Mouse (Mus musculus): ENCODE results near the gene Sorcs3. TPM values are rescaled to one million over a fixed set of nuclear protein-coding genes. Genes with fewer than 3 reads are reported as not detected.

The Sorcs3 gene
- polyA plus RNA-seq, 1 experiment from 2014 or later: 0.46 TPM

DNA sequence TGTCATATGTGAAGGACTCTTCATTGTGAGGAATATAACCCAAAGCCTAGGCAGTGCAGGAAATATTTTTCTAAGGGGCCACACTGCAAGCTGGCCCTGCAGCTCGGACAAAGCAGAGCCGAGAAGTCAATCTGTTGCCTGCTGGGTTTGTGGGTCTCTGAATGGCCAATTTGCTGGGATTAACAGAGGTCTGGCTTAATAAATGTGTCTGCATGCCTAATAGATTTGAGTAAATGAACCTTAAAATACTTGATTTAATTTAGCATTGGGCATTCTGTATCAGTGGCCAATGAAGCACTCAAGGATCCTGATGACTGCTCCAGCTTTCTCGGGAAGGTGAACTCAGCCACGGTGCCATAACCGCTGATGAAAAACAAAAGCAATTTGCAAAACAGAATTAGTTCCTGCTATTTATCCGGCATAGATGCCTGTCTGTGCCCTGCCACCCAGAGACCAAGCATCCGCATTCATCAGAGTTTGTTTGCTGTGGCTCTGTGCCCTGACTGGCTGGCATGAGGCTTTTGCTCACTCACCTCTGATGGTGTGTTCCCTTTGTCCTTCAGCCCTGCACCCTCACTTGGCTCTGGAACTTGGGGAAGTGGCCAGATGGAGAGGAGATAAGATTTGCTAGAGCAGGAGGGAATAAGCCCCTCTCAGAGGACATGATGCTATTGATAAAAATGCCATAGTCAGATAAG is 576.3 kb downstream of the Sorcs3 start:
- no peaks in the 10 kb centered on the region for H3K27me3 ChIP-seq (replicated peaks)
- no peak for ATAC-seq (ENCODE audit: insufficient number of reproducible peaks, low FRiP score)
- H3K4me2 ChIP-seq: no peak overlapping the region
- H3K4me3 ChIP-seq: no peak overlapping the region
- 72% methylated on average over 7 of the region's 7 CpGs for WGBS
- H3K27ac ChIP-seq (ENCODE audit: poor library complexity, severe bottlenecking): no peak overlapping the region
- no peaks in the 10 kb centered on the region for H3K36me3 ChIP-seq
- H3K9ac ChIP-seq: no peak overlapping the region
- H3K9me3 ChIP-seq (replicated peaks): no peaks in the 10 kb centered on the region
- H3K4me1 ChIP-seq (replicated peaks): no peaks in the 10 kb centered on the region

DNA sequence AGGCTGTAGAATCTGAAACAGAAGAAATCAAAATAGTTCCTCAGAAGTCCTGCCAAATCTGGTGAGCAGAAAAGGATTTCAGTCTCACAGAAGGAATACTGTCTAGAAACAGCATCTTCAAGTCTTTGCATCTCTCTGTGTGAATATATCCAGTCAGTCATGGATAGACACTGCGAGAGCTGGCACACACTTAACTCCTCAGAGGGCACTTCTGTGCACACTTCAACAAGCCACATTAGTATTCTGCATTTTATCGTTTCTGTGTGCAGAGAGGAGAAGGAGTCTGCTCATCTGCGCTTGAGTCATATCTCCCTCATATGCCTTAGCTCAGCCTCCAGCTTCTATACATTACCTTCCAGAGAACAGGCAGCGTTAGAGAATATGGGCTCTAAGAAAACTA is 581.4 kb downstream of the Sorcs3 start:
- Histone ChIP-seq H3K4me2 (no peak overlapping the region), H3K36me3 (no peaks in the 10 kb centered on the region), H3K4me1 (replicated peaks) (no peaks in the 10 kb centered on the region), H3K9ac (no peak overlapping the region), H3K9me3 (replicated peaks) (no peaks in the 10 kb centered on the region), H3K27ac (ENCODE audit: poor library complexity, severe bottlenecking) (no peak overlapping the region), H3K27me3 (replicated peaks) (no peaks in the 10 kb centered on the region), H3K4me3 (no peak overlapping the region)
- ATAC-seq (ENCODE audit: insufficient number of reproducible peaks, low FRiP score): no peak
- 74% methylated on average over 4 of the region's 4 CpGs for WGBS

DNA sequence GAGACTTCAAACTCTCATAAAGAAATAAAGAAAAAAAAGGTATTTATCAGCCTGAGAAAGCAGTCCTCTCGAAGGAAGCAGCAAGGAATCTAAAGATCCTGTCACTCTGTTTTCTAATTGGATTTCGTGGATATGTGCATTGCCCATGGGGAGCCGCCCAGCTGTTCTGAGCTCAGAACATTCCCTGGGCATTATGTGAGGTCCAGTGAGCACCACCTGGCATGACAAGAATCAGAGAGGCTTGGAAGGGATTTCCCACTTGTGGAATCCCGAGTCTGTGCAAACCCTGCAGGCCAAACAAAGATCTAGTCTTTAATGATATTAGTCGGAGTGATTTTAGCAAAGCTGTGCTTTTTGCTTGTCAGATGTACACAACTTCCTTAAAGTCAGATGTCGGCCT is 598.7 kb downstream of the Sorcs3 start:
- Histone ChIP-seq H3K36me3 (no peaks in the 10 kb centered on the region), H3K27me3 (replicated peaks) (no peaks in the 10 kb centered on the region), H3K4me2 (no peak overlapping the region), H3K4me3 (no peak overlapping the region), H3K9ac (no peak overlapping the region), H3K9me3 (replicated peaks) (no peaks in the 10 kb centered on the region), H3K4me1 (replicated peaks) (no peaks in the 10 kb centered on the region), H3K27ac (ENCODE audit: poor library complexity, severe bottlenecking) (no peak overlapping the region)
- 66% methylated on average over 6 of the region's 6 CpGs for WGBS
- no peak for ATAC-seq (ENCODE audit: insufficient number of reproducible peaks, low FRiP score)

DNA sequence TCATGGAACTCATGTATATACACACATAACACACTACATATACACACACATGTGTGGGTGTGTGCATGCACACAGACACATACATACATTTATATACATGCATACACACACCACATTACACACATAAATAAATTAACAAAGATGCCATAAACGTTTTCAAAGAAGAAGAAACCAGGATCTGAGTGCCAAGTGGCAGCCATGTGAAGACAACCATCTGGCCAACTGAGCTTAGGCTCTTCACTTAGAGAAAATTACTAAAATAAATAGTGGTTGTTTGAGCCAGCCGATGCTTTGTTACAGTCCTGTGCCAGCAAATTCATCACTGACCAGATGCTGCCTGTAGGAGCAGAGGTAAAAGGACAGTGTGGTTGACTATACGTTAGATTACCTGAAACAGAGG is 605.7 kb downstream of the Sorcs3 start:
- H3K9me3 ChIP-seq (replicated peaks): no peaks in the 10 kb centered on the region

DNA sequence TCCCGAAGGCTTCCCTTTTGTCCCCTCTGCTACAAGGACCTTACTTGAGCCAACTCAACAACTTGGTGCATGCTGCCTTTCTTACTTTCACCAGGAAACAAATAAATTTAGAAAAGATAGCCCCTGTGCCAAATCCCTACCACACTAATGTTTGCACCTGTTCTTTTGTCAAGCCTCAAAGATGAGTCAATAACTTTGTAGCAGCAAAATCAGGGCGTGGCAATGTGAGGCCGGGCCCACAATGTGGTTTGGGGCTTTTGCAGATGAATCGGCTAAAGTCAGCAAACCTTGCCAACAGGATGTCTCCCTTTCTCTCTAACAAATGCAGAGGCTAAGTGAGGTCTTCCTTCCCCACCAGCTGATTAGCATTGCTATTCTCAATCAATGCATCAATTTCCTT is 608.0 kb downstream of the Sorcs3 start:
- H3K36me3 ChIP-seq: no peaks in the 10 kb centered on the region
- H3K4me2 ChIP-seq: no peak overlapping the region
- H3K9ac ChIP-seq: no peak overlapping the region
- no peak overlapping the region for H3K4me3 ChIP-seq
- no peaks in the 10 kb centered on the region for H3K9me3 ChIP-seq (replicated peaks)
- no peaks in the 10 kb centered on the region for H3K4me1 ChIP-seq (replicated peaks)
- no peak overlapping the region for H3K27ac ChIP-seq (ENCODE audit: poor library complexity, severe bottlenecking)
- WGBS: 89% methylated on average over 4 of the region's 4 CpGs
- H3K27me3 ChIP-seq (replicated peaks): no peaks in the 10 kb centered on the region
- no peak for ATAC-seq (ENCODE audit: insufficient number of reproducible peaks, low FRiP score)

More for the DNA sequence above, 605.7 kb downstream of the Sorcs3 start:
- no peaks in the 10 kb centered on the region for H3K4me1 ChIP-seq (replicated peaks)
- no peak overlapping the region for H3K27ac ChIP-seq (ENCODE audit: poor library complexity, severe bottlenecking)
- WGBS: 59% methylated on average over 3 of the region's 3 CpGs
- H3K4me2 ChIP-seq: no peak overlapping the region
- no peaks in the 10 kb centered on the region for H3K27me3 ChIP-seq (replicated peaks)
- ATAC-seq (ENCODE audit: insufficient number of reproducible peaks, low FRiP score): no peak
- no peak overlapping the region for H3K9ac ChIP-seq
- H3K36me3 ChIP-seq: no peaks in the 10 kb centered on the region
- no peak overlapping the region for H3K4me3 ChIP-seq

DNA sequence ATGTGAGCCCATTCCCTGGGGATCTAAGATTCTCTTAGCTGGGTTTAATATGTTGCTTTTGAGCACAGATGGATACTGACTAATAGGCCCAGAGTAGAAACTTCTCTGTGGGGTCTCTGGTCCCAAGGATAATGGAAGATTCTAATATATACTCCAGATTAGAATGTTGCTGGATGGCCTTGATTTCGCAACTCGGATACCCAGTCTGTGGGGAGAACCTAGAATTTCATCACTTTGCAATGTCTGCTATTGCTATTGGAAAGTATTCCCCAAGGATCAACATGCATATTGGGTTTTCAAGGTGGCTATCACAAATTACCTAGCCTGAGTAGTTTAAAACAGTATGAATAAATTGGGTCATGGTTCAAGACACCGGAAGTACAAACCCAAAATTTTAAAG is 609.2 kb downstream of the Sorcs3 start:
- Histone ChIP-seq H3K4me3 (no peak overlapping the region), H3K4me2 (no peak overlapping the region), H3K9ac (no peak overlapping the region), H3K4me1 (replicated peaks) (no peaks in the 10 kb centered on the region), H3K27ac (ENCODE audit: poor library complexity, severe bottlenecking) (no peak overlapping the region), H3K9me3 (replicated peaks) (no peaks in the 10 kb centered on the region), H3K36me3 (no peaks in the 10 kb centered on the region), H3K27me3 (replicated peaks) (no peaks in the 10 kb centered on the region)
- 93% methylated on average over 3 of the region's 3 CpGs for WGBS
- no peak for ATAC-seq (ENCODE audit: insufficient number of reproducible peaks, low FRiP score)

DNA sequence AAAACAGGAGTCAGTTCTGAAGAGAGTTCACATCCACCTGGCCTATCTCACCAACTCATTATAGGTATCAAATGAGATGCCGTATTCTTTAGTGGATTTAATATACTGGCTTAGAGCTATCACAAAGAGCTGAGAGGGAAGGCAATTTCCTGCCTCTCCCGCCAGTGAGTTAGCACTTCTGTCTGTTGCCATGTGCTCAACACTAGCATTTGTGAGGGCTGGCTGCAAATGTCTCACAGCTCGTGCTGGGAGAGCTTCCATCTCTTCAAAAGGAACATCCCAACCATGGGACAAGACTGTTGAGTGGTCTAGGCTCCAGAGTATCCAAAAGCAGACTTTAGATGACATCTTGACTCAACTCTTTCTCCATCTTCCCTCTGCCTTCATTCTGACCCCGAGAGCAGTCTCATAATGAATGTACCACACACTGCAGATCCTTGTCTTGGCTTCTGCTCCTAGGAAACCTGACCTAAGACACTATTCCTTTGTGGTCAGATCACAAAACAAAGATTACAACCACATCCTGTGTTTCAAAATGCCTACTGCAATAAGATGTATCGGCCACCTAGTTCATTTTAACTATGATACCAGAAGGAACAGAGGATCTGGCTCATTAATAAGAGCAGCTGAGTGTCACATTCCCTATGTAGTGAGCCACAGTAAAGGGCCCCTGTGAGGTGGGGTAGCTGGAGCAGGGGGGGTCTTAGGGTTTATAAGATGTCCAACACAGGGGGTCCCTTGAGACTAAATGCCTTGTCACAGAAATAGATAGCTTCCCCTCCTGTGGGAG is 614.9 kb downstream of the Sorcs3 start:
- H3K27ac ChIP-seq (ENCODE audit: poor library complexity, severe bottlenecking): no peak overlapping the region
- H3K27me3 ChIP-seq (replicated peaks): no peaks in the 10 kb centered on the region
- 58% methylated on average over 5 of the region's 5 CpGs for whole genome bisulfite sequencing
- ATAC-seq (ENCODE audit: insufficient number of reproducible peaks, low FRiP score): no peak
- H3K4me2 ChIP-seq: no peak overlapping the region
- H3K4me3 ChIP-seq: no peak overlapping the region
- no peak overlapping the region for H3K9ac ChIP-seq
- H3K36me3 ChIP-seq: no peaks in the 10 kb centered on the region
- no peaks in the 10 kb centered on the region for H3K9me3 ChIP-seq (replicated peaks)
- H3K4me1 ChIP-seq (replicated peaks): no peaks in the 10 kb centered on the region

DNA sequence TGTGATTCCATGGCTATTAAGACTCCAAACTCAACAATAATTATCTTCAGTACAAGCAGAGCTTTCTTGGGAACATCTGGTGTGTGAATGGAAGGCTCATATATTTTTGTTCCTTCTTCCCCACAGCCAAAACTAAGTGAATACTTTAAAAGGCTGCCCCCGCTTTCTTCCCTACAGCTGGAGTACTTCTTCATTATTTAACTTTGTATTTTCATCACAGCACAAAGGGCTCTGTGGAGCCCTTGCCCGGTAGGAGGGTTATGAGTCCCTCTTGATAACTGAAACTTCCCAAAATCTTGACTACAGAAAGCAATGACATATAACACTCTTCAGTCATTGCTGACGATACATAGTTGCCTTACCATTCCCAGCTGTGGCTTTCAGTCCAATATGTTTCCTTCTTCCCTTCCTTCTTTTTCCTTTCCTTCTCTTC is 615.5 kb downstream of the Sorcs3 start:
- Histone ChIP-seq H3K4me1 (replicated peaks) (no peaks in the 10 kb centered on the region), H3K9ac (no peak overlapping the region), H3K27me3 (replicated peaks) (no peaks in the 10 kb centered on the region), H3K4me2 (no peak overlapping the region), H3K36me3 (no peaks in the 10 kb centered on the region), H3K4me3 (no peak overlapping the region), H3K9me3 (replicated peaks) (no peaks in the 10 kb centered on the region), H3K27ac (ENCODE audit: poor library complexity, severe bottlenecking) (no peak overlapping the region)
- 74% methylated on average over 3 of the region's 3 CpGs for WGBS
- ATAC-seq (ENCODE audit: insufficient number of reproducible peaks, low FRiP score): no peak

DNA sequence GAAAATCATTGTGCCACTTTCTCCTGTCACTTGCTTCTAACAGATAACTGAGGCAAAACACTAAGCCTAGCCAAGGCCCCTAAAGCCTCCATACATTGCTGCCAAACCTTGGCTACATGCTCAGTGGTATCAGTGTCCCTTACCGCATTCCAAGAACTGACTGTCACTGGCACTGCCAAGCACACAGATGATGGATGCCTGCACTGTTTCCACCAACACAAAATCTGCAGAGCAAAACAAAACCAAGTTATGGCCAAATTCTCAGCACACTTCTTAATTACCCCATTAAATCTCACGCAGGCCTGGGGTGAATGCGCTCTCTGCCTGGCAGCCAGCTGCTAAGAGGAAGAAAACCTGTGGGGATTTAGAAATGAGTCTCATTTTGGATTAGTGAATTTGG is 628.5 kb downstream of the Sorcs3 start:
- H3K36me3 ChIP-seq: no peaks in the 10 kb centered on the region
- H3K4me3 ChIP-seq: no peak overlapping the region
- H3K9ac ChIP-seq: no peak overlapping the region
- H3K27ac ChIP-seq (ENCODE audit: poor library complexity, severe bottlenecking): no peak overlapping the region
- H3K27me3 ChIP-seq (replicated peaks): no peaks in the 10 kb centered on the region
- H3K4me1 ChIP-seq (replicated peaks): no peaks in the 10 kb centered on the region
- 76% methylated on average over 3 of the region's 3 CpGs for WGBS
- H3K4me2 ChIP-seq: no peak overlapping the region
- ATAC-seq (ENCODE audit: insufficient number of reproducible peaks, low FRiP score): no peak
- H3K9me3 ChIP-seq (replicated peaks): no peaks in the 10 kb centered on the region

DNA sequence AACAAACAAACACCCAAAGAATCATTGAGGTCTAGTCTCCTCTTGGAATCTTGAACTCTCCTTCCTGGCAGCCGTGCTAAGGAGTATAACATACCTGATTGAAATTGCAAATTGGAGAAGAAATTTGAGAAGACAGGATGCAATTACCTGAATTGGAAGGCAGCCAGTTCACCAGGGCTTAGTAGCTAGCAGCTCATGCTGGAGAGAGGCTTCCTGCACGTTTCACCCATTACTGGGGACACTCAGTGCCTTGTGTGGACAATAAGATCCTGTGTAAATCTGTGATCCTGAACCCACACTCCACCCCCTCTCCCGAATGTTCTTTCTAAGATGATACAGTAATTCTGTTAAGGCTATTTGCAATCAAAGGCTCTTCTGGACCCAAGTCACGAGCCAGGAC is 633.6 kb downstream of the Sorcs3 start:
- Histone ChIP-seq H3K27ac (ENCODE audit: poor library complexity, severe bottlenecking) (no peak overlapping the region), H3K9ac (no peak overlapping the region), H3K9me3 (replicated peaks) (no peaks in the 10 kb centered on the region), H3K27me3 (replicated peaks) (no peaks in the 10 kb centered on the region), H3K4me3 (no peak overlapping the region), H3K36me3 (no peaks in the 10 kb centered on the region), H3K4me2 (no peak overlapping the region), H3K4me1 (replicated peaks) (no peaks in the 10 kb centered on the region)
- WGBS: 66% methylated on average over 4 of the region's 4 CpGs
- ATAC-seq (ENCODE audit: insufficient number of reproducible peaks, low FRiP score): no peak

DNA sequence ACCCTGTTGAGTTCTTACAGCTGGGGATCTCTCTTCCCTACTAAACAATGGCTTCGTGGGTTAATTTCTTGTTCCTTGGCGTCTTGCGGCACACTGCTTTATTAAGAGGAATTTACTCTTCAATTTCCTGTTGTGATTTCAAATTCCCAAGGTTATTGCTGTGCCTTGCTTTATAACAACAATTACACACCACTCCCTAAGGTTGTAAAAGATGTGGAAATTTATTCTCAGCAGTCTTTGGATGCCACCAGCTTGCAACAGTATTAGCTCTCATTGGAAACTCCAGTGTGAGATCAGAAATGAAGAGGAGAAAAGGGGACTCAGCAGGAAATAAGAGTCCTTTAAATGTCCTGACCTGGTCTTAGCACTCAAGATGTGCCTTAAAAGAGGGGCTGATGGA is 641.9 kb downstream of the Sorcs3 start:
- Histone ChIP-seq H3K27me3 (replicated peaks) (no peaks in the 10 kb centered on the region), H3K36me3 (no peaks in the 10 kb centered on the region), H3K4me3 (no peak overlapping the region), H3K9ac (no peak overlapping the region), H3K4me2 (no peak overlapping the region), H3K27ac (ENCODE audit: poor library complexity, severe bottlenecking) (no peak overlapping the region), H3K4me1 (replicated peaks) (no peaks in the 10 kb centered on the region), H3K9me3 (replicated peaks) (no peaks in the 10 kb centered on the region)
- WGBS: 82% methylated on average over 3 of the region's 3 CpGs
- ATAC-seq (ENCODE audit: insufficient number of reproducible peaks, low FRiP score): no peak

Measured in heart, embryonic 12.5 days (tissue).